Mouse (Mus musculus) embryonic facial prominence, embryonic 10.5 days (tissue): ENCODE measurements around the gene Meltf. TPM values are rescaled to one million over a fixed set of nuclear protein-coding genes. Genes with fewer than 3 reads are reported as not detected.

ENCODE experiments used
- DNase-seq: peaks from one replicate; pipeline ENCODE4 v3.0.0-alpha.2; 2017; ENCODE audit warnings: low spot score
- H3K27ac ChIP-seq: fragments of 300-500 bp; sonication (generic); replicated peaks from 2 replicates; pipeline ENCODE4 v1.5.1; 2016; ENCODE audit warnings: mild to moderate bottlenecking
- H3K27me3 ChIP-seq: fragments of 300-500 bp; sonication (generic); replicated peaks from 2 replicates; pipeline ENCODE4 v1.6.1; 2016; ENCODE audit warnings: low read depth, mild to moderate bottlenecking; ENCODE audit not compliant: poor library complexity, severe bottlenecking
- H3K36me3 ChIP-seq: fragments of 300-500 bp; sonication (generic); replicated peaks from 2 replicates; pipeline ENCODE4 v1.6.1; 2016; ENCODE audit warnings: mild to moderate bottlenecking, moderate library complexity
- H3K4me1 ChIP-seq: fragments of 300-500 bp; sonication (generic); 2 replicates; pipeline ENCODE4 v1.6.1; 2016
- H3K4me3 ChIP-seq: fragments of 300-500 bp; sonication (generic); 2 replicates; pipeline ENCODE4 v1.5.1; 2016; ENCODE audit warnings: mild to moderate bottlenecking, moderate library complexity
- H3K9me3 ChIP-seq: fragments of 300-500 bp; sonication (generic); 2 replicates; pipeline ENCODE4 v1.6.1; 2016; ENCODE audit warnings: mild to moderate bottlenecking
- WGBS: fragments of 180-500 bp; shearing (Covaris S2); methylation state at CpG from one replicate; pipeline ENCODE4 v1.1.7; 2016; 5-methylcytosine and 5-hydroxymethylcytosine counted together
- polyA plus RNA-seq: library from polyadenylated mRNA; unstranded; fragments of >200 nt; fragmentation: Nextera tagmentation; extraction: Ambion mirVana; gene quantifications from 2 replicates; pipeline ENCODE4 v1.2.1, GENCODE M21; 2016

Gene Meltf
- polyA plus RNA-seq, 1 experiment from 2014 or later: 0.06 TPM

DNA sequence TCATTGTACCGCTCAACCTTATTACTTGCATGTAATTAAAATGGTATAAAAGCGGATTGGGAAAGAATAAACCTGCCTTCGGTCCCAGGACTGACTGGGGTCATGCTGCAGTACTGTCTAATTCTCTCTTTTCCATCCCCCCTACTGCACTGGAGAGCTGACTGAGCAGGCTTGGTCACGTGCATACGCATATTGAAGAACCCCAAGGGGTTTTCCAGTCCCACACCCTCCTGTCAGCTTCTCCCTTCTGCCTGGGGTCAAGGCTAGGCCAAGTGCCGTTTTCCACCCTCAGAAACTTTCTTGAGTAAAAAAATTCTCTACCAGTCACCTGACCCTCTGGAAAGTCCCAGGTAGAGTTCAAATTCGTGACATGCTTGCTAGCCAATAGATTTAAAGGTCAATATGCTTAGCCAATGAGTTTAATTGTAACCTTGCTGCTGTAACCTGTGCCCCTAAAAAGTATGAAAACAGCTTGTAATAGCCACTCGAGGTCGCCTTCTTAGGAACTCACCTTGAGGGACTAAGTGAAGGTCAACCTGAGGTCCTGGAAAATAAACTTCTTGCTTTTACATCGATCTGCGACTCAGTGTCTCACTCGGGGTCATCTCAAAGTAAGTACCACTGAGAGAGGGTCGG, 48.1 kb downstream of the Meltf start:
- no peak for DNase-seq
- Histone ChIP-seq H3K9me3 (no peaks in the 10 kb centered on the region), H3K4me1 (peaks cover 17% of the 10 kb centered on the region), H3K27me3 (peaks cover 20% of the 10 kb centered on the region), H3K36me3 (no peaks in the 10 kb centered on the region), H3K4me3 (no peak overlapping the region), H3K27ac (no peak overlapping the region)
- 79% methylated on average over 13 of the region's 13 CpGs for WGBS

DNA sequence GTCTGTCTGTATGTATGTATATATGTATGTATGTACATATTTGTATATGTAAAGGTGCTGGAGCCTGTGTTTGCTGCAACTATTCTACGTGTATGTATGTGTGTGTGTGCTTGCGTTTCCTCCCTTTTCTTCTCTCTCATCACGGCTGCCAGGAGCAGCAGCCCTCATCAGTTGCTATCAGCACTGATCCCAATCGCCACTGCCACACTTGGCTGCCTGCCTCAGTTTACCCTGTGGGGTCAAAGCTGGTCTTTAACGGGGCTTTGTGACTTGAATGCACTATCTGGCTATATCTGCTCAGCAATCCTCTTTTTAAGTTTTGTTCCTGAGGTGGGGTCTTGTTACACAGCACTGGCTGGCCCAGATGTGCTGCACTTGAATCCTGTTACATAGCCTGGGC, 48.8 kb downstream of the Meltf start:
- Histone ChIP-seq H3K9me3 (no peaks in the 10 kb centered on the region), H3K27ac (no peak overlapping the region), H3K36me3 (no peaks in the 10 kb centered on the region), H3K4me3 (no peak overlapping the region), H3K4me1 (peaks cover 24% of the 10 kb centered on the region), H3K27me3 (peaks cover 27% of the 10 kb centered on the region)
- DNase-seq: no peak
- 87% methylated on average over 5 of the region's 5 CpGs for WGBS

DNA sequence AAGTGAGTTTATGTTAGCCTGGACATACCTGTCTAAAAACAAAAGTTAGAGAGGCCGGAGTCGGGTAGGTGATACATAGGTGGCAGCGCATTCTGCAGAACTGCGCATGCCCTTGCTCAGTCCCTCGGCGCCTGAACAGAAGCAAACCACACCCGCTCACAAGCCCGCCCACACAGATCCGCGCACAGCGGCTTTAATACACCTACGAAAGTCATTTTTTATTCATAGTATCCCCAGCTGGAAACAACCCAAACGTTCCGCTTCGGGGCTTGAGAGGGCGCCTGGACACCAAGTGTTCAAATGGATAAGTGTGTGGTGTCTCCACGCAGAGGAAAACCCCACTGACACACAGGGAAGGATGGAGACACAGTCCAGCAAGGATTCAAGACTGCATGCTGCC, 52.7 kb downstream of the Meltf start:
- Histone ChIP-seq H3K4me1 (peaks cover 57% of the 10 kb centered on the region), H3K27me3 (peaks cover 64% of the 10 kb centered on the region), H3K4me3 (no peak overlapping the region), H3K9me3 (no peaks in the 10 kb centered on the region), H3K36me3 (no peaks in the 10 kb centered on the region), H3K27ac (no peak overlapping the region)
- 56% methylated on average over 17 of the region's 17 CpGs for WGBS
- no peak for DNase-seq

DNA sequence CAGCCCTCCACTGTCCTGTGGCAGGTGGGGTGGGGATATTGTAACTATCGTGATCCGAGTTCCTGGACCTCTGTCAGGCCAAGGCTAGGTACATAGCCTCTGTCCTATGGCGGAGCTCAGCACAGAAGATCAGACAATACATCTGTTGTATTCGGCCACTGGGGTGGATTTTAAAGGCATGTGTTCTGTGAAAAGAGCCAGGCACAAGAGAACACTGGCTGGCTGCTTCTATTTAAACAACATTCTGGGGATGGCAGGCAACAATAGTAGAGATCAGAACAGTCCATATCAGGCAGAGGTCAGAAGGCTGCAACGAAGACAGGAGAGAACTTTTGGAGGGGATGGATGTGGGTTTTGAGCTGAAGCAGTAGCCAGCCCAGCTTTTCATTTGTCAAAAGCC, 53.6 kb downstream of the Meltf start:
- peaks cover 69% of the 10 kb centered on the region for H3K27me3 ChIP-seq
- DNase-seq: no peak
- H3K4me3 ChIP-seq: peak overlapping the region; percentile 67; the same call in 1 of the 2 replicates
- H3K36me3 ChIP-seq: no peaks in the 10 kb centered on the region
- 41% methylated on average over 5 of the region's 5 CpGs for WGBS
- H3K27ac ChIP-seq: no peak overlapping the region
- no peaks in the 10 kb centered on the region for H3K9me3 ChIP-seq
- H3K4me1 ChIP-seq: peaks cover 53% of the 10 kb centered on the region

DNA sequence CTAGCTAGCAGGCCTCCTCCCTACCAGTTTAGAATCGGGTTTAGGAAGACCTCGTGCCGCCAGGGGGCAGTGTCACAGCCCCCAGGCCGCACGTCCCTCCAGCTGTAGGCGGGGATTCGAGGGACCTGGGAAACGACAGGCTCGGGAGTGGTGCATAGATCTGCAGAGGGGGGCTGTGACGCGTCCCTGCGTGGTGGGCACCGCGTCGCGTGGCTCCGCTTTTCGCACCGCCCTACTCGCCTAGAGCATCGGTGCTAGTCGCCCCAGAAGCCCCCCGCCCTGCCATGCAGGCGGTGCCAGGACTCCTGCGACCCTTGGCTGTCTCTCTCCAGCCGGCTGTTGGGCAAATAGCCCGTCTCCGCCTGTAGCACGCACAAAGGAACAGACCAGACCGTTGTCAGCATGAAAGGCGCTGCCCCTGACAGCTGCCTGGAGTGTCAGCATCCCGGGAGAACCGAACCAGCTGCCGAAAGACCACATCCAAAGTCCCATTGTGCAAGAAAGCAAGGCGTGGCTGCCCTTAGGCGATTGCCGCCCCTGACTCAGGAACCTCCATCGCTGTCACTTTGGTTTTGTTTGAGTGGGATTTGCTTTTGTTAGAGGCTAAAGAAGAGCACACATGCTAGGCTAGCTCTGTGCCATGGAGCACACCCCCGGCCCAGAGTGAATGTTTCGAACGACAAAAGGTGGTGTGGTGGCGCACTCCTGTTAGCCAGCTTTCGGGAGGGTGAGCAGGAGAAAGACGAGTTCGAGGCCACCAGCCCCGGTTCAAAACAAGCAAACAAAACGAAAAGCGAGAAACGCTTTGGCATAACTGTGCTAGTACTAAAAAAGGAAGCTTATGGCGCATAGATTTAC, 54.5 kb downstream of the Meltf start:
- Histone ChIP-seq H3K27me3 (peaks cover 69% of the 10 kb centered on the region), H3K9me3 (no peaks in the 10 kb centered on the region), H3K36me3 (no peaks in the 10 kb centered on the region), H3K27ac (peak overlapping the region; percentile 84), H3K4me3 (peak overlapping the region; percentile 67), H3K4me1 (peaks cover 51% of the 10 kb centered on the region)
- DNase-seq: peak; percentile 93
- under 1% methylated on average over 50 of the region's 50 CpGs for WGBS

DNA sequence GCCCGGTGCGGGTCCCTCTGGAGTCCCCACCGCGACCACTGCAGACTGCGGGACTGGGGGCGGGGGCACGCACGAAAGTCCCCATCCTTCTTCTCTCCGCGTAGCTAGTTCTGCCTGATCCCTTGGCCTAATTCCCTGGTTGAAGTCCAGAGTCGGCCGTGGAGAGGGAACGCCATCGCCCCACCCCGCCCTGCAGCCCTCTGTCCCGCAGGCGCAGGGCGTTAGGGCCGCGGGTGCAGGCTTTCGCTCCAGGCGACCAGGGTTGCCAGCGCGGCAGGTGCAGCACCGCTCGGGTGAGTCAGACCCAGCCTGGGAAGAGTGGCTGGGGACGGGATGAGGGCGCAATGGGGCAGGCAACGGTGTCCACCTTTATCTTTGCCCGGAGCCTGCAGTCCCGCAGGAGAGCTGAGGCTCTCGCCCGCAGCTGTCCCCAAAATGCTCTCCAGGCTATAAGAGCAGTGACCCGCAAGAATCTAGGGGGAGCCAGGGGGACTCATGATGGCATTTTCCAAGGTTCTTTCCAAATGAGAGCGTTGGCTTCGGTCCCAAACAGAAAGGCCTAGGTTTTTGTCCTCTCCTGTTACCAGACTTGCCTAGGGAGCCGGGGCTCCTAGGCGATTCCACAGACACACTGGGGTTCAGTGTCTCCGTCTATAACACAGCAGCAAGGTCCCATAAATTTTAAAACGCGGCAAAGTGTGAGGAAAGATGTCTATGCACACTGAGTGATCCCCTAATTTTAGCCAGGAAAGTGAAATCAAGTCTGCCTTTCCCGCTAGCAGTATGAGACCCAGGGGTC, 55.3 kb downstream of the Meltf start, which contains the start of gene Pigz:
Pigz (plus strand) TSS at position 101 of the 799 bp plus-strand sequence.
- WGBS: 6% methylated on average over 42 of the region's 42 CpGs
- H3K36me3 ChIP-seq: no peaks in the 10 kb centered on the region
- DNase-seq: peak; percentile 53
- no peaks in the 10 kb centered on the region for H3K9me3 ChIP-seq
- peaks cover 69% of the 10 kb centered on the region for H3K27me3 ChIP-seq
- H3K4me1 ChIP-seq: peaks cover 44% of the 10 kb centered on the region
- H3K4me3 ChIP-seq: peak within 1 kb of the TSS; percentile 67
- H3K27ac ChIP-seq: peak within 1 kb of the TSS; percentile 84

DNA sequence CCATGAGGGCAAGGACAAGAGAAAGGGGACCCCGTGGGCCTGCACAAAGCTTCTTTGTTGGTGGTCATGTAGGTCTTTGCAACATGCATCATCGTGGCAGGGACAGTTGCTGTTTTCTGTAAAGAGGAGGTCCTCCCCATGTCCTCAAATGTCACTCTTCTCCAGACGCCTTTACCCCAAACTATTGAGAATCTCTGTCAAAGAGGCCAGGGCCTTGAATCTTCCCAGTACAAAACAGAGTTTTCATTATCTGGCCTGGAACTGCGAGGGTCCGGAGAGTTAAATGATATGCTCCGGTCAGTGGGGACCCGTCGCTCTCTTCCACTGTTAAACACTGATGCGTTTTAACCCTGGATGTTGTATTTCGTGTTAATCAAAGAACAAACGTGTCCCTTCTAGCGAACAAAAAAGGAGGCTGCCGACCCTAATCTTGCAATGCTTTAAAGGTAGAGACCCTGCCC, 56.0 kb downstream of the Meltf start:
- H3K27me3 ChIP-seq: peaks cover 69% of the 10 kb centered on the region
- peak; percentile 40 for DNase-seq
- H3K4me1 ChIP-seq: peaks cover 40% of the 10 kb centered on the region
- no peak overlapping the region for H3K27ac ChIP-seq
- 13% methylated on average over 13 of the region's 13 CpGs for WGBS
- peak overlapping the region; percentile 67 for H3K4me3 ChIP-seq
- H3K9me3 ChIP-seq: no peaks in the 10 kb centered on the region
- H3K36me3 ChIP-seq: no peaks in the 10 kb centered on the region

DNA sequence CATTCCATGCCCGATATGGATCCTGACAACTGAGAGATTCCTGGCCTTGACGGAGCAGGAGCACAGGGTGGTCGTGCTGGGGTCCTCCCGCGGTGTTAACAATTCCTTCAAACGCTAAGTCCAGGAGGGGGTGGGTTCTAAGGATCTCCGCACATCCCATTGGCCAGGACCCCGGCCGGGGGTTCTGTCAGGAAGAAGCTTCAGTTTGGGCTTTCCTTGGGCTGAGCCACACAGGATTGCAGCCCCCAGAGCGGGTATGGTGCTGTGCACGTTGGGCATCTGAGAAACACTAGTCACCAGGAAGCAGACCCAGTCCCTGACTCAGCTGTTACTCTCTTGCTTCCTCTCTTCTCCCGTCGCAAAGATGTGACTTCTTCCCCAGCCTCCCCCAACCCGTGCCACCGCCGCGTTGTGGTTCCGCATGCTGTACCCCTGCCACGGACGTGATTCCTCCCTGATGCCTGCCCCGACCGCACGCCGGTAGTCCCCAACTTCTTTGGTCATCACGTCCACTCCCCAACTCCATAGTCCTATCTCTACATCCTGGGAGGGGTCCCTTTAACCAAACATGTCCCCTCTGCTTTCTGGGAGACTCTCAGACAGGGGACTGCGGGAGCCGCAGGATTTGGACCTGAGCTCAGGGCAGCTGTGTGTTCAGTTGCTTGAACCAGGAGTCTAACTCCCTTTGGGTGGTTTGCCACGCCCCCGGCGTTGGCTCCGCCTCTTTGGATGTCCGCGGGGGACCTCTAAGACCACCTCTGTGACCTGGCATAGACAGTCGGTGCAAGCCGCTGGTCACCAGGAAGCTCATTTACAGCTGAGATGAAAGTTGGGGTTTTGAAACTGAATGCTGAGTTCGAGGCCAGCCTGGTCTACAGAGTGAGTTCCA, 56.7 kb downstream of the Meltf start:
- peak; percentile 56 for DNase-seq
- Histone ChIP-seq H3K27ac (0 out of 2 replicates have a peak overlapping the region, but pooled peaks have one; percentile 36), H3K4me1 (peaks cover 40% of the 10 kb centered on the region), H3K4me3 (peak overlapping the region; percentile 67), H3K9me3 (no peaks in the 10 kb centered on the region), H3K36me3 (no peaks in the 10 kb centered on the region), H3K27me3 (peaks cover 63% of the 10 kb centered on the region)
- WGBS: 5% methylated on average over 36 of the region's 36 CpGs

DNA sequence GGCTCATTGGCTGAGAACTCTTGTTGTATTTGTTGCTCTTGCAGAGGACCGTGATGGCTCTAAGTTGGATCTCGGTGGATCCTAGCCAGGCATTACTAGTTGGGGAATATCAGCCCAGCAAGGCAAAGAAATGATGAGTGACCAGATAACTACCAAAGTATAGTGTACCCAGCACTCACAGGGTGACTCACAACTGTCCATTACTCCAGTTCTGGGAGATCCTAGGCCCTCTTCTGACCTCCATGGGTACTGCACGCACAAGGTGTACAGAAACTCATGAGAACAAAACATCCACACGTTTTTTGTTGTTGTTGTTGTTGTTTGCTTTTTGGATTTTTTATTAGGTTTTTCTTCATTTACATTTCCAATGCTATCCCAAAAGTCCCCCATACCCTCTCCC, 58.0 kb downstream of the Meltf start:
- Histone ChIP-seq H3K27ac (no peak overlapping the region), H3K4me1 (peaks cover 40% of the 10 kb centered on the region), H3K27me3 (peaks cover 51% of the 10 kb centered on the region), H3K36me3 (no peaks in the 10 kb centered on the region), H3K4me3 (no peak overlapping the region), H3K9me3 (no peaks in the 10 kb centered on the region)
- no peak for DNase-seq
- 80% methylated on average over 4 of the region's 4 CpGs for WGBS

DNA sequence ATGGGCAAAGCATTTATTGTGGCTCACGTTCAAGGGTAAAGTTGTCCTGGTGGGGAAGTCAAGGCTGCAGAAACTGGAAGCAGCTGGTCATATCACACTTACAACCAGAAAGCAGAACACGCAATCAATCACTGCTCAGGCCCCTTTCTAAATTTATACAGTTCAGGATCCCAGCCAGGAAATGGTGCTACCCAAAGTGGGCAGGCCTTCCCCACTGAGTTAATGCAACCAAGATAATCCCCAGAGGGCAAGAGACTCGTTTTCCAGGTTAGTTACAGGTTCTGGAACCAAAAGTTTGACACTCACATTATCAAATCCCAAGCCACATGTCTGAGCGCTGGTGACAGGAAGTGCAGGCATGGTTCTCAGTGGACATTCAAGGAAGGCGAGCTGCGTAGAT, 60.2 kb downstream of the Meltf start:
- no peak for DNase-seq
- H3K27ac ChIP-seq: no peak overlapping the region
- H3K27me3 ChIP-seq: peaks cover 30% of the 10 kb centered on the region
- no peaks in the 10 kb centered on the region for H3K9me3 ChIP-seq
- no peak overlapping the region for H3K4me3 ChIP-seq
- peaks cover 20% of the 10 kb centered on the region for H3K4me1 ChIP-seq
- 76% methylated on average over 6 of the region's 6 CpGs for WGBS
- no peaks in the 10 kb centered on the region for H3K36me3 ChIP-seq

DNA sequence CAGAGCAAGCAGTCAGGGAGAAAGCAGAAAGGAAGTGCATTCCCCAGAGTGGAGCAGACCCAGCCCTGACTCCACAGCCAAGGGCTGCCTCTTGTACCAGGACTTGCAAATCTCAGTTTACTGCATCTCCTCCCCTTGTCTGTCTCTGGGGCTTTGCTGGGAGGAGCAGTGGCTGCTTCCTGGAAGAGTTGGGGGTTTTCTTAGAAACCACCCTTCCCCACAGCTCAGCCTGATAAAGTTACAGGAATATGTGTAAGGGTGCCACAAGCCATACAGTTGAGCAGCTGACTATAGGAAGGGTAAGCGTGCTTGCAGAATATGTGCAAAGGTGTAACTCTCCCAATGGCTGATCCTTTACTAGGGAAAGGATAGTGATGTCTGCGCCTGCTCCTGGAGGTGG, 62.0 kb downstream of the Meltf start:
- H3K4me1 ChIP-seq: peaks cover 8% of the 10 kb centered on the region
- H3K9me3 ChIP-seq: no peaks in the 10 kb centered on the region
- H3K36me3 ChIP-seq: peaks cover 15% of the 10 kb centered on the region
- no peak overlapping the region for H3K4me3 ChIP-seq
- WGBS: 70% methylated on average over 2 of the region's 2 CpGs
- DNase-seq: no peak
- peaks cover 13% of the 10 kb centered on the region for H3K27me3 ChIP-seq
- H3K27ac ChIP-seq: no peak overlapping the region
